Mouse (Mus musculus): Measurements from ENCODE around the gene Pkd2l1.

Pkd2l1 gene

DNA sequence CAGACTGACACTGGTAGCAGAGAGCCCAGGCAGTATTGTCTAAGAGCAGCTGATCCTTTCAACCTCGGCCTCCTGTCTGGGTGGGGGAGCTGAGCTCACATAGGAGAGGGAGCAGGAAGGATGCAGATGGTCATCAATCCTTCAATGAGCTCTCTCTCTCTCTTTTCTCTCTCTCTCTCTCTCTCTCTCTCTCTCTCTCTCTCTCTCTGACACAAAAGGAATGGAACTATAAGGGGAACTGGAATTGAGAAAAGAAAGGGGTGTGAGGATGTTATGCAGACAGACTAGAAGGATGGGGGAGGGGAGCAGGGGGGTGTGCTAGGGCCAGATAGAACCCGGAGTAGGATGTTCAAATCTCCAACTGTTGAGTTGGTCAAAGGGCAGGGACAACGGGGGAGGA is at the start of gene Pkd2l1:
Gene Pkd2l1, minus strand, starts transcription at position 101 of the 400 bp plus-strand sequence.
- no peak for DNase-seq (ENCODE audit: low spot score)

DNA sequence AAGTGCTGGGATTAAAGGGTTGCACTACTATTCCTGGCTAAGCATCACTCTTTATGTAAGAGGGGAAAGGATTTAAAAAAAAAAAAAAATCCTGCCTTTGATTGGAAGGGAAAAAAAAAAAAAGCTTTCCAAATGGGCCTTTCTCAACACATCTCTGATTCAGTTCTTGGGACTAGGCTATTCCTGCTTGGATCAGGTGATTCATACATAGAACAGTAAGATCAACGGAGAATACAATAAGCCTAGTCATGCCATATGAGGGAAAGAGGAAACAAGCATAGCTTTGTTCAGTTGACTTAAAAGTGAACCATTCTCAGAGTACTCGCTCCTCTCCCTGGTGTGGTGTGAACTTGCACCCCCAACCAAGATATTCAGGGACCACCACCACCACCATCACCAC is 46.7 kb upstream of the Pkd2l1 start:
- no peak for DNase-seq (ENCODE audit: low spot score)

DNA sequence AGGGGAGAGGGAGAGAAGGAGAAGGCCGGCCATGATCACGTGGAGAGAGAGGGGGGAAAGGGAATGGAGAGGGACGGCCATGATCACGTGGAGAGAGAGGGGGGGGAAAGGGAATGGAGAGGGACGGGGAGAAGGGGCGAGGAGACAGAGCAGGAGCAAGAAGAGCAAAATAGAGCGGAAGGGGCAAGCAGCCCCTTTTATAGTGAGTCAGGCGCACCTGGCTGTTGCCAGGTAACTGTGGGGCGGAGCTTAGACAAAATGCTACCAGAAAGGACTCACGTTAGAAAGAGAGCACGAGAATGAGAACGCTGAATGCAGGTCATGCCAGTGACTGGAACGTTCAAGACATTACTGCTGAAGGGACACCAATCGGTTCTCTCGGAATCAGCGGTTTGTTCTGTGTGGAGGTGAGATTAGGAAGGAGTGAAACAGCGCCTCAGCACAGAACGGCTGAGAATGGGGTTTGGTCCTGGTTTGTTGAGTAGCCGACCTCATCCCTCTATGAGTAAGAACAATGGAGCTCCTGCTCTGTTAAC is 45.3 kb upstream of the Pkd2l1 start:
- no peak for DNase-seq (ENCODE audit: low spot score)

GRCm38 (mm10) chr19:44231608-44232151 is 39.4 kb upstream of the Pkd2l1 start:
- no peak for DNase-seq (ENCODE audit: low spot score)

GRCm38 (mm10) chr19:44230212-44230611 is 38.0 kb upstream of the Pkd2l1 start:
- DNase-seq (ENCODE audit: low spot score): no peak

GRCm38 (mm10) chr19:44229776-44230175 is 37.5 kb upstream of the Pkd2l1 start:
- no peak for DNase-seq (ENCODE audit: low spot score)

- no peak for DNase-seq (ENCODE audit: low spot score)
These were observed 33.5 kb upstream of the Pkd2l1 start for GRCm38 (mm10) chr19:44225728-44226127.

- no peak for DNase-seq (ENCODE audit: low spot score)
These were observed 25.8 kb upstream of the Pkd2l1 start for GRCm38 (mm10) chr19:44217958-44218525.

- DNase-seq (ENCODE audit: low spot score): no peak
These were observed 23.0 kb upstream of the Pkd2l1 start for GRCm38 (mm10) chr19:44215255-44215654.

DNA sequence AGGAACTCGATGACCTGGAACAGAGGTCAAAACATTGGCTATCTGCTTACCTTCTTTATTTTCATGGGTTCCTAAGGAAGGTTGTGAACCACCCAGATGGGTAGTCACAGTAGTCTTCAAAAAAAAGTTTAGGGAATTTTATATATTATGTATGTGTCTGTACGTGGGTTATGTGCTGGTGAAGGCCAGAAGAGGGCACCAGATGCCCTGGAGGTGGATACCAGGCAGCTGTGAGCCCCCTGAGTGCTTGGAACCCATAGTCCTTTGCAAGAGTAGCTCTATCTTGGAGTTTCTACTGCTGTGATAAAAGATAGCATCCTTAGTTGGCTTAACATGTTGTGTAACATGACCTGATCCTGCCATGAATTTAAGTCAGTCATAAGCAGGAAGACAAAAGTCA is 14.8 kb upstream of the Pkd2l1 start:
- DNase-seq (ENCODE audit: low spot score): no peak

DNA sequence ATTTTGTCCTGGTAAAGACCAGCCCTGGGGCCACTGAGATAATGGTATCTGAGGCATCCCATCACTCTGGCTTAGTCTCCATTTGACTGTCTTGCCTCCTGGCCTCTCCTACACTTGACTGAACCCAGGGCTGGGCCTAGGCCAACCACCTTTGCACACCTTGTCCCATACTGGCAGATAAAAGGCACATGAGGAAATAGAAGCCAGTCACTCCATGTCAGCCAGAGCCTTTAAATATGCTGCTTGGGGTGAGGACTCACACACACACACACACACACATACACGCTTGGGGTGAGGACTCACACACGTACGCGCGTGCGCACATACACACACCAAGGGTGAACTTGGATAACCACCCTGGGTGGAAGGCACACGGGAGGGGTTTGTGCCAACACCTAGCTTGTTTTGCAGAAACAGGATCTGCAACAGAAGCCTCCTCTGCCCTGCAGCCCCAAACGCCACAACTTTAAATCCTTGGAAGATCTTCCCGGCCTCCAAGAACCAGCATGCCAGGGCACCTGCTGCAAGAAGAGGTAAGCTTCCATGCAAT is 10.8 kb upstream of the Pkd2l1 start, which contains the start of gene Scd3:
Gene Scd3, plus strand, starts transcription at position 255 of the 550 bp plus-strand sequence.
- DNase-seq (ENCODE audit: low spot score): no peak

- no peak for DNase-seq (ENCODE audit: low spot score)
These were observed 6.7 kb upstream of the Pkd2l1 start for GRCm38 (mm10) chr19:44198964-44199363.

DNA sequence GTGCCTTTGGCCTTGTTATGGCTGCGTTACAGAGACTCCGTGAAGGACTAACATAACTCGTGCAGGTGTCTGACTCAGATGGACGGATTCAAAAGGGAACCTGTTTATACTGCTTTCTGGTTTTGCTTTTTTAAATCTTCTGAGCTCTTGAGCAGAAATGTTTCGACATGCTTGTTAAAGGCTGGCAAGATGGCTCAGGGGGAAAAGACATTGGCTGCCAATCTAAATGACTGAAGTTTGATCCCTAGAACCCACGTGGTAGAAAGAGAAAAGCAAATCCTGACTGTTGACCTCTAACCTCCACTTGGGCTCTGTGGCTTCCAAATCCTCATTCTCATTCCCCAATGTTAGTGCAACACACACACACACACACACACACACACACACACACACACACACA is 6.3 kb upstream of the Pkd2l1 start:
- no peak for DNase-seq (ENCODE audit: low spot score)

- DNase-seq (ENCODE audit: low spot score): no peak
These were observed 5.0 kb upstream of the Pkd2l1 start for GRCm38 (mm10) chr19:44197053-44197852.

DNA sequence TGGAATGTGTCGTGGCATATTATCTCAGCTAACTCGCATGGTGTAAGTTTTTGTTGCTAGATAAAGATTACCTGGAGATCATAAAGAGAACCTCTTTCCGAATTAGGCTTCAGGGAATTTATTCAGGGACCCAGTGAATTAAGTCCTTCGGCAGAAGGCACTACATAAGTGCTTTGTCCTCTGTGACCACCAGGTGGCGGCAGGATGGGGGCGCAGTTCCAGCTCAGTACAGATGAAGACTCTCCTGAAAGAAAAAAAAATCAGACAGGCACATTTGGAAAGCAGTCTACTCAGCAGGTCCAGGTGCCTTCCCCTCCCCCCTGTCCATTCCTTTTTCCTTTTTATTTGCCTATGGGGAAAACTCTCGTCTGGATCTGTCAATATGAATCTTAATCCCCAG is 2.9 kb upstream of the Pkd2l1 start:
- DNase-seq (ENCODE audit: low spot score): peak; percentile 50

DNA sequence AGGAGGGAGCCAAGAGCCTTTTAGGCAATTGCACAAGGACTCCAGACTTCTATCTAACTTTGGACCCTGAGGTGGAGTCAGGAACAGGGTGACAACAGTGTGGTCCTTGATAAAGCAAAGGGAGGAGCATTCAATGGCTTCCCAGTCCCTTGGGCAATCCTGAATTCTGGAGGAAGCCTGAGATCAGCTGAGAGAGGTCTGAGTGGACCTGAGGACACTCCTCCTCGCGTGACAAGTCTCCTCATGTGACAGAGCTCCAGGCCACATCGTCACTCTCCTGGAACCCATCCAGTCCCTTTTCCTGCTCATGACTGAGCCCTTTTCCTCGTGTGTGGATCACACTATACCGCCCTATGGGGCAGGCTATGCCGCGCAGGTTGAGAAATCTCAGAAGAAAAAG is 1.7 kb upstream of the Pkd2l1 start:
- DNase-seq (ENCODE audit: low spot score): no peak

GRCm38 (mm10) chr19:44189056-44189455 is 3.2 kb downstream of the Pkd2l1 start:
- no peak for DNase-seq (ENCODE audit: low spot score)

DNA sequence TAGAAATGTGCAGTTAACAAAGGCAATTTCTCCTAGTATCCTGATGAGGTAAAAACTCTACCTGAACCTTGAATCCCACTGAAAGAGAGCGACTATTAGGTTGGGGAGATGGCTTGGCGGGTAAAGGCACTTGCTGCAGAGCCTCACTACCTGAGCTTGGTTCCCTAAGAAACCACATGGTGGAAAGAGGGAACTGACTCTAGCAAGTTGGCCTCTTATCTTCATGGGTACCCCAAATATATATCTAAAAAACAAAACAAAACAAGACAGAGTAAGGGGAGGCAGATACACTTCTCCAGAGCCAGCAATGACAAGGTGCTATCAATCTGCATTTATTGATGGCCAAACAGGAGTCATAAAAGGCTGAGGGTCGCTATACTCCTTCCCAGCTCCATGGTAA is 8.3 kb downstream of the Pkd2l1 start:
- DNase-seq (ENCODE audit: low spot score): no peak

- DNase-seq (ENCODE audit: low spot score): no peak
These were observed 11.7 kb downstream of the Pkd2l1 start for GRCm38 (mm10) chr19:44180502-44180901.

DNA sequence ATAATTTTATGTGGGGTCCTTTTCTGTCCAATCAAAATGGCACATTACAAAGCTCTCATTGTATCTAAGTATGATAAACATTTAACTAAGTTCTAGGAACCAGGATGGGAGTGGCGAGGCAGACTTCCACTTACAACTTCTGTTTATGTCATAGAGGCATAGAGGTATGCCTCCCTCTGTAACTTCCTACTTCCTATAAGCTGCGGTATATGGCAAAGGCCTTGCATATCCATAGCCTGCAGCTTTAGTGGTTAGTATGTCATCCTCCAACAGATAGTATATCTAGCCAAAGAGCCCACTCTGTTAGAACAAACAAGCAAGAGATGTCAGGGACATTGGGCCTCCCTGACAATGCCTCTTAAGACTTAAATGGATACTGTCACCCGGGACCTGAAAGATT is 15.5 kb downstream of the Pkd2l1 start:
- DNase-seq (ENCODE audit: low spot score): no peak

GRCm38 (mm10) chr19:44174835-44175234 is 17.4 kb downstream of the Pkd2l1 start:
- no peak for DNase-seq (ENCODE audit: low spot score)

- DNase-seq (ENCODE audit: low spot score): no peak
These were observed 30.7 kb downstream of the Pkd2l1 start for GRCm38 (mm10) chr19:44161515-44161914.

DNA sequence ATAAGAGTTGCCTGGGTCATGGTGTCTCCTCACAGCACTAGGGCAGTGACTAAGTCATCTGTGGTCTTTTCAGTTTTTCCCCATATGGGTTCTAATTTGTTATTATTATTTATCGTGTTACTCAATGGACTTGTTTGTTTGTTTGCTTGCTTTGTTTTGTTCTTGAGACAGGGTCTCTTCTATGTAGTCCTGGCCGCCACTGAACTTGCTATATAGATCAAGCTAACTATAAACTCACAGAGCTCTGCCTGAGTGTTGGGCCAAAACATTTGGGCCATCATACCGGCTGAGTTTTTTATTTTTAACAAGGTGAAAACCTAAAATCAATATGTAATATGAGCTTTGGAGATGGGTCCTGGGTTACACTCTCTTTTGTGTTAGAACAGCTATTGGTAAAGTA is 32.9 kb downstream of the Pkd2l1 start:
- DNase-seq (ENCODE audit: low spot score): no peak
